Mouse (Mus musculus): Measurements from ENCODE around the gene Dip2b. TPM values are rescaled to one million over a fixed set of nuclear protein-coding genes. Genes with fewer than 3 reads are reported as not detected.

Dip2b gene
- total and polyA plus RNA-seq, 2 experiments from 2014 or later, result 8.3 to 40.6 TPM

DNA sequence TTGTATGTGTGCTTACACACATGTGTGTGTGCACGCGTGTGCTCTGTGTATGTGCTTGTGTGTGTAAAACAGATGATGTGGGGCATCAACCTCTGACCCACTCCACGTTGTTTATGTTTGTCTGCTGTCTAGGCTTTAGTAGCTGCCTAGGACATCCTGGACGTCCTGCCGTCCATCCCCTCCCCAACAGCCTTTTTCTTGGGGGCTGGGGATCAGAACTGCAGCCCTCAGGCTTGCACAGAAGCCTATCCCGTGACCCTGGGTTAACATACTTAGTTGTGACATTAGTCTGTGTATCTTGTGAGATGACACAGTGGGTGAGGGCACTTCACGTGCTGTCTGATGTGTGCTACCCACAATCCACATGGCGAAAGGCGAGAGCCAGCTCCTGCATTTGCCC lies 139.1 kb downstream of the Dip2b start:
- no peak for ATAC-seq
- no peak for TF ChIP-seq CTCF (IDR thresholded peaks at IDR 0.05; ENCODE audit: low read depth)
- peaks cover 76% of the 10 kb centered on the region for H3K36me3 ChIP-seq (ENCODE audit: insufficient read depth)
- H3K9me3 ChIP-seq (ENCODE audit: low read length), result no peaks in the 10 kb centered on the region
- no peak overlapping the region for H3K27ac ChIP-seq (ENCODE audit: low read depth, low read length)
- no peak overlapping the region for H3K9ac ChIP-seq
- no peak overlapping the region for H3K4me3 ChIP-seq (ENCODE audit: low read depth, low read length)
- no peaks in the 10 kb centered on the region for H3K27me3 ChIP-seq (ENCODE audit: insufficient read depth, low read length)
- no peak overlapping the region for H3K4me2 ChIP-seq (ENCODE audit: low read depth)
- 91% methylated on average over 9 of the region's 9 CpGs for WGBS
- DNase-seq, result no peak
- H3K4me1 ChIP-seq (ENCODE audit: insufficient read depth), result no peaks in the 10 kb centered on the region

DNA sequence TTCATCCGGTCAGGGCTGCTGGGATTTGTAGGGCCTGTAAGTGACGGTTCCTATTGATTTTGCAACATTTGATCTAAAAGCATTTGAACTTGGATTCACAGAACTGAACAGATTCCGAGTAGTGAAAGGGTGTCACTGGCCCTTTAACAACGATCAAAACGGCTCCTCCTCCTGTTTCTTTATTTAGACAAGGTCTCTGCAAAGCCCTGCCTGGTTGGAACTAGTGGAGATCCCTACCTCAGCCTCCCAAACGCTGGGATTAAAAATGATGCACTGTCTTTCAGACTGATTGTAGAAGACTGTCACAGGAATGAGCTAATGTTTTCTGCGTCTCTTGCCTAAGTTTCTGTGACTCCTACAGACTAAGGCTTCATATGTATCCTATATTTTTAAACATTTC lies 140.0 kb downstream of the Dip2b start:
- H3K4me3 ChIP-seq (ENCODE audit: low read depth, low read length), result no peak overlapping the region
- ATAC-seq, result no peak
- WGBS, result 64% methylated on average over 7 of the region's 7 CpGs
- peaks cover 74% of the 10 kb centered on the region for H3K36me3 ChIP-seq (ENCODE audit: insufficient read depth)
- H3K9ac ChIP-seq, result no peak overlapping the region
- H3K9me3 ChIP-seq (ENCODE audit: low read length), result no peaks in the 10 kb centered on the region
- DNase-seq, result no peak
- H3K4me2 ChIP-seq (ENCODE audit: low read depth), result no peak overlapping the region
- no peak overlapping the region for H3K27ac ChIP-seq (ENCODE audit: low read depth, low read length)
- no peaks in the 10 kb centered on the region for H3K4me1 ChIP-seq (ENCODE audit: insufficient read depth)
- H3K27me3 ChIP-seq (ENCODE audit: insufficient read depth, low read length), result no peaks in the 10 kb centered on the region
- no peak for TF ChIP-seq CTCF (IDR thresholded peaks at IDR 0.05; ENCODE audit: low read depth)

DNA sequence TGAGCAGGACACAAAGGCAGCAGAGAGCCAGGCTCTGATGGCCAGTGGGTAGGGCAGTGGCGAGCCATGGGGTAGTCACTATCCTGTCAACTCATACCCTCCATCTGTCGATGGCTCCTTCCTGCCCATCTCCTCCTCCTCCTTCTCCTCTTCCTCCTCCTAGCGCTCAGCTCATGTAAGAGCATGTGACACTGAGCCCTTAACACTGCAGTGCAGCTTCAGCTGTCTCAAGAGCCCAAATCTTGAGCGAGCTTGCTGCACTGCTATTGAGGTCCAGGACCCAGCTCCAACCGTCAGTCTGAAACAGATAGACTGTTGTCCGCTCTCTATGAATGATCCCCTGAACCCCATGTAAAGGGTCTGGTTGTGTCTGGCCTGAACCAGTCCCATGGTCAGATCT lies 141.2 kb downstream of the Dip2b start:
- 86% methylated on average over 6 of the region's 6 CpGs for WGBS
- Histone ChIP-seq H3K9ac (no peak overlapping the region), H3K4me3 (ENCODE audit: low read depth, low read length) (no peak overlapping the region), H3K27me3 (ENCODE audit: insufficient read depth, low read length) (no peaks in the 10 kb centered on the region), H3K36me3 (ENCODE audit: insufficient read depth) (peaks cover 69% of the 10 kb centered on the region), H3K27ac (ENCODE audit: low read depth, low read length) (no peak overlapping the region), H3K4me1 (ENCODE audit: insufficient read depth) (no peaks in the 10 kb centered on the region), H3K9me3 (ENCODE audit: low read length) (no peaks in the 10 kb centered on the region), H3K4me2 (ENCODE audit: low read depth) (no peak overlapping the region)
- TF ChIP-seq CTCF (IDR thresholded peaks at IDR 0.05; ENCODE audit: low read depth), result no peak
- DNase-seq (no peak), ATAC-seq (peak; percentile 12; the same call in 1 of the 2 replicates)

DNA sequence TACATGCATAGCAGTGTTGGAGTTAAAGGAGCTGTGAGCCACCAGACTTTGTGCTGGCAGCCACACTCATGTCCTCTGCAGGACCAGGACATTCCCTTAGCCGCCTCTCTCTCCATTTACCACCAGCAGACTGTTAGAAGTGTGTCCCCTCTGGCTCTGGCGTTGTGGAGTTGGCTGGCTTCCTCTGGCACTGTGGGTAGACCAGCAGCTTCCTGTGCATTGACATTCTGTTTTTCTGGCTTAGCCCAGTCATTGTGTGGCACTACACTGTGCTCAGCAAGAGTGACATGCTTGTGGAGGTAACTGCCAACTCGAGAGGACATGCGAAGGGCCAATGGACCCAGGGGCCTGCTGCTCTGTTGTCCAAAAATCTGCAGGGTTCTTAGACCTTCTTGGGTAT lies 141.8 kb downstream of the Dip2b start:
- ATAC-seq, result peak; percentile 71
- no peaks in the 10 kb centered on the region for H3K27me3 ChIP-seq (ENCODE audit: insufficient read depth, low read length)
- 60% methylated on average over 4 of the region's 4 CpGs for WGBS
- no peak overlapping the region for H3K27ac ChIP-seq (ENCODE audit: low read depth, low read length)
- peaks cover 69% of the 10 kb centered on the region for H3K36me3 ChIP-seq (ENCODE audit: insufficient read depth)
- no peak overlapping the region for H3K4me2 ChIP-seq (ENCODE audit: low read depth)
- no peaks in the 10 kb centered on the region for H3K9me3 ChIP-seq (ENCODE audit: low read length)
- no peak overlapping the region for H3K4me3 ChIP-seq (ENCODE audit: low read depth, low read length)
- DNase-seq, result peak; percentile 56
- H3K4me1 ChIP-seq (ENCODE audit: insufficient read depth), result no peaks in the 10 kb centered on the region
- TF ChIP-seq CTCF (IDR thresholded peaks at IDR 0.05; ENCODE audit: low read depth), result no peak
- no peak overlapping the region for H3K9ac ChIP-seq

DNA sequence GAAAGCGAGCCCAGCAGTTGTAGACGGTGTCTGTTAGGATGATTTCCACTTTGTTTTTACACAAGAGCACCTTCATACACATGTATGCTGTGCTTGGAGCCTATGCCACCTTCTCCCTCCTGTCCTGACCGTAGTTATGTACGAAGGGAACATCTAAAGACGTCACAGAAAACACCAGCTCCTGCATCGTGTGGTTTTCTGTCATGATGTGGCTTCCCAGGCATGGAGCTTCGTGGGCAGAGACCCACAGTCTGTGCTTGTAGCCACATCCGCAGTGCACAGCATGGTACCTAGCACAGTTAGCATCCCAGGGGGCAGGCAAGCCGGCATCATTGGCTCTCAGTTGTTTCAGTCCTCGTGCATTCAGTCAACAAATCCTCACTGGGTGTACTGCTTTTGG lies 143.4 kb downstream of the Dip2b start:
- ATAC-seq (no peak), DNase-seq (no peak)
- Histone ChIP-seq H3K9me3 (ENCODE audit: low read length) (no peaks in the 10 kb centered on the region), H3K9ac (no peak overlapping the region), H3K27ac (ENCODE audit: low read depth, low read length) (no peak overlapping the region), H3K4me2 (ENCODE audit: low read depth) (no peak overlapping the region), H3K36me3 (ENCODE audit: insufficient read depth) (peaks cover 76% of the 10 kb centered on the region), H3K4me1 (ENCODE audit: insufficient read depth) (no peaks in the 10 kb centered on the region), H3K4me3 (ENCODE audit: low read depth, low read length) (no peak overlapping the region), H3K27me3 (ENCODE audit: insufficient read depth, low read length) (no peaks in the 10 kb centered on the region)
- 85% methylated on average over 10 of the region's 10 CpGs for whole genome bisulfite sequencing
- no peak for TF ChIP-seq CTCF (IDR thresholded peaks at IDR 0.05; ENCODE audit: low read depth)

DNA sequence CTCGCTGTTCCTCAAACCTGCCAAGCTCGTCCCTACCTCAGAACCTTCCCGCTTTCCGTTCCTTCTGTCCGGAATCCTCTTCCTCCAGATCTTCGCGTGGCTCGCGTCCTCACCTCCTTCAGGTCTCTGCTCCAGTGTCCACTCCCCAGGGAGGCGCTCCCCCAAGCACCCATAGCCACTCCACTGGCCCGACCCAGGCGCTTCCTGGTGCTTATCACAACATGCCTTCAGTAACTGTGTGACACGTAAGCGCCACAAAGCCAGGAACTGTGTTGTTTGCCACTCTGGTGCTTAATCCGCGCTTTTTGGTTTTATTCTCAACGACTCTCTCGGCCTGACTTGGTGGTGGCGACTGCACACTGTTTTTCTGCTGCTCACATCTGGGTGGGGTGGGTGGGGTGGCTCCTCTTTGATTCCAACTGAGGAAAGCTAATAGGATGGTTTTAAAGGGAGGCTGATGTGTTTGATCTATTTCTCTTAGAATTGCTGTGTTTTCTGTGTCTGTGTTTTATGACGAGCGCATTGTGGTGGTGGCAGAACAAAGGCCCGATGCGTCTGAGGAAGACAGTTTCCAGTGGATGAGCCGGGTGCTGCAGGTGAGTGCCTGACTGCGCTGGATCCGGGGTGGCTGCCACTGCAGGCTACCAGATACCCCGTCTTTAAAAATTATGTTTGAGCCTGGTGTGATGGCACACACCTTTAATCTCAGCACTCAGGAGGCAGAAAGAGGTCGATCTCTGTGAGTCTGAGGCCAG lies 144.2 kb downstream of the Dip2b start:
- H3K9me3 ChIP-seq (ENCODE audit: low read length), result no peaks in the 10 kb centered on the region
- H3K4me1 ChIP-seq (ENCODE audit: insufficient read depth), result no peaks in the 10 kb centered on the region
- no peak overlapping the region for H3K9ac ChIP-seq
- no peaks in the 10 kb centered on the region for H3K27me3 ChIP-seq (ENCODE audit: insufficient read depth, low read length)
- WGBS, result 90% methylated on average over 28 of the region's 28 CpGs
- H3K4me3 ChIP-seq (ENCODE audit: low read depth, low read length), result no peak overlapping the region
- DNase-seq (no peak), ATAC-seq (no peak)
- H3K27ac ChIP-seq (ENCODE audit: low read depth, low read length), result no peak overlapping the region
- peaks cover 78% of the 10 kb centered on the region for H3K36me3 ChIP-seq (ENCODE audit: insufficient read depth)
- TF ChIP-seq CTCF (IDR thresholded peaks at IDR 0.05; ENCODE audit: low read depth), result no peak
- no peak overlapping the region for H3K4me2 ChIP-seq (ENCODE audit: low read depth)

DNA sequence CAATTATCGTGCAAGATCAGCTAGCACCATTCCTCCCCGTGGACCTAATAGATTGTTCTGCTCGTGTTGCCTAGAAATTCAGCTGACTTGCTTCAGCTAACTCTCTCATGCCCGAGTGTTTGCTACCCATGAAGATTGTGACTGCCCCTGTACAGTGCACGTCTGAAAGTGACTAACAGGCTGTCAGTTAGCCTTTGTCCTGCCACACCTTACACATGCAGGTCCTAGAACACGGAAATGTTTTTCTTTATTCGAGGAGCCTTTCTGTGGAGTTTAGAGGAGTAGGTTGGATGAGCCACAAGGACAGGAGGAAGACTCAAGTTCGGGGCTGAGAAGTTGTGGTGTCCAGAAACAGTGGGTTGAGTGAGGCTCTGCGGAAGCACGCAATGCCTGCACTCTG lies 145.0 kb downstream of the Dip2b start:
- WGBS, result 94% methylated on average over 10 of the region's 10 CpGs
- Histone ChIP-seq H3K36me3 (ENCODE audit: insufficient read depth) (peaks cover 74% of the 10 kb centered on the region), H3K27ac (ENCODE audit: low read depth, low read length) (no peak overlapping the region), H3K9ac (no peak overlapping the region), H3K4me1 (ENCODE audit: insufficient read depth) (no peaks in the 10 kb centered on the region), H3K27me3 (ENCODE audit: insufficient read depth, low read length) (no peaks in the 10 kb centered on the region), H3K9me3 (ENCODE audit: low read length) (no peaks in the 10 kb centered on the region), H3K4me2 (ENCODE audit: low read depth) (no peak overlapping the region), H3K4me3 (ENCODE audit: low read depth, low read length) (no peak overlapping the region)
- no peak for ATAC-seq
- DNase-seq, result no peak
- no peak for TF ChIP-seq CTCF (IDR thresholded peaks at IDR 0.05; ENCODE audit: low read depth)
